Mouse (Mus musculus): ENCODE data around the gene Nectin3.

GRCm38 (mm10) chr16:46519606-46520005 lies 21.3 kb upstream of the Nectin3 start:
- no peak for TF ChIP-seq ZMIZ1 (IDR thresholded peaks at IDR 0.05; ENCODE audit: low read depth, low read length)
- no peak for TF ChIP-seq CTCF (IDR thresholded peaks at IDR 0.05 in 2 of 3, conservative IDR thresholded peaks at IDR 0.05 in 1 of 3; ENCODE audit: control insufficient read depth in 1 of 3, insufficient read depth in 1 of 3, low read depth in 2 of 3, low read length in 3 of 3, poor library complexity in 1 of 3, severe bottlenecking in 1 of 3)
- no peak for TF ChIP-seq GABPA (IDR thresholded peaks at IDR 0.05; ENCODE audit: low read depth, low read length)
